17 mouse cellular contexts compared by ENCODE assay signal in genomic region chrX:12119476-12119875, GRCm38 (mm10).
"Had no signal": no experiment of that assay in that cellular context is flagged by ENCODE, and none has a peak within 500 bp of the region (broad histone marks: within the 10 kb centered on the region; RNA-seq: fewer than 3 reads in every experiment).

No protein-coding gene starts in this region.

- H3K36me3 ChIP-seq: limb, embryonic 13.5 days; liver, embryonic 15.5 days; midbrain, embryonic 12.5 days; neural tube, embryonic 15.5 days; stomach, embryonic 15.5 days had no signal

- H3K4me3 ChIP-seq: layer of hippocampus, adult 2 months; limb, embryonic 13.5 days; liver, embryonic 15.5 days; megakaryocyte, embryonic 14.5 days; midbrain, embryonic 12.5 days; myocyte; neural tube, embryonic 15.5 days; stomach, embryonic 15.5 days had no signal

- DNase-seq: kidney, adult 18-20 months; kidney, postnatal 10 days; kidney, postnatal 4 days; left cerebral cortex, postnatal 4 days; lung, embryonic 14.5 days; lung, postnatal 10 days; lung, postnatal 4 days; thymus, adult 2 months; thymus, postnatal 25 days had no signal

- H3K4me2 ChIP-seq: limb, embryonic 13.5 days; liver, embryonic 15.5 days; lung, embryonic 14.5 days; midbrain, embryonic 12.5 days; neural tube, embryonic 15.5 days; stomach, embryonic 15.5 days had no signal

- H3K27ac ChIP-seq: layer of hippocampus, adult 2 months; limb, embryonic 13.5 days; liver, embryonic 15.5 days; midbrain, embryonic 12.5 days; neural tube, embryonic 15.5 days; stomach, embryonic 15.5 days had no signal

- H3K27me3 ChIP-seq: stomach, embryonic 15.5 days had no signal

- H3K9me3 ChIP-seq: limb, embryonic 13.5 days; liver, embryonic 15.5 days; megakaryocyte, embryonic 14.5 days; midbrain, embryonic 12.5 days; neural tube, embryonic 15.5 days; stomach, embryonic 15.5 days had no signal

- H3K9ac ChIP-seq: limb, embryonic 13.5 days; liver, embryonic 15.5 days; lung, embryonic 14.5 days; midbrain, embryonic 12.5 days; neural tube, embryonic 15.5 days; stomach, embryonic 15.5 days had no signal
